Mouse (Mus musculus) midbrain, embryonic 16.5 days (tissue): ENCODE results near the gene Alpk1. TPM values are rescaled to one million over a fixed set of nuclear protein-coding genes. Genes with fewer than 3 reads are reported as not detected.

Experiments used
- ATAC-seq: fragments of 200-750 bp; cut with Nextera tagmentation; 2 replicates; pipeline ENCODE4 v1.8.0; 2017; ENCODE audit warnings: moderate TSS enrichment
- H3K27ac ChIP-seq: fragments of 300-500 bp; sonication (generic); 2 replicates; pipeline ENCODE4 v1.5.1; 2014; ENCODE audit warnings: mild to moderate bottlenecking, low read length, mixed read lengths
- H3K27me3 ChIP-seq: fragments of 300-500 bp; sonication (generic); 2 replicates; pipeline ENCODE4 v1.6.1; 2014; ENCODE audit warnings: low read depth, low read length, mixed read lengths; ENCODE audit not compliant: control insufficient read depth, insufficient read depth
- H3K36me3 ChIP-seq: fragments of 300-500 bp; sonication (generic); 2 replicates; pipeline ENCODE4 v1.6.1; 2014; ENCODE audit warnings: mild to moderate bottlenecking, low read length, moderate library complexity, mixed read lengths; ENCODE audit not compliant: control insufficient read depth, insufficient read depth
- H3K4me1 ChIP-seq: fragments of 300-500 bp; sonication (generic); 2 replicates; pipeline ENCODE4 v1.6.1; 2014; ENCODE audit warnings: mild to moderate bottlenecking, low read length, mixed read lengths; ENCODE audit not compliant: control insufficient read depth, insufficient read depth
- H3K4me2 ChIP-seq: fragments of 300-500 bp; sonication (generic); 2 replicates; pipeline ENCODE4 v1.6.1; 2014; ENCODE audit warnings: mild to moderate bottlenecking, low read length, mixed read lengths
- H3K4me3 ChIP-seq: fragments of 300-500 bp; sonication (generic); 2 replicates; pipeline ENCODE4 v1.5.1; 2014; ENCODE audit warnings: low read depth, mild to moderate bottlenecking, low read length, moderate library complexity, mixed read lengths
- H3K9ac ChIP-seq: fragments of 300-500 bp; sonication (generic); 2 replicates; pipeline ENCODE4 v1.6.1; 2014; ENCODE audit warnings: low read depth, low read length, mixed read lengths
- H3K9me3 ChIP-seq: fragments of 300-500 bp; sonication (generic); replicated peaks from 2 replicates; pipeline ENCODE4 v1.6.1; 2014; ENCODE audit warnings: mild to moderate bottlenecking, low read length, mixed read lengths; ENCODE audit not compliant: control insufficient read depth, poor library complexity, severe bottlenecking
- WGBS: fragments of 180-500 bp; shearing (Covaris S2); extraction: QIAGEN DNeasy Blood & Tissue Kit; methylation state at CpG from one replicate; pipeline ENCODE4 v1.1.7; 2014; 5-methylcytosine and 5-hydroxymethylcytosine counted together
- polyA plus RNA-seq: library from polyadenylated mRNA; unstranded; fragments of >200 nt; fragmentation: Nextera tagmentation; extraction: Ambion mirVana; gene quantifications from 2 replicates; pipeline ENCODE4 v1.2.1, GENCODE M21; 2015

The Alpk1 gene
- polyA plus RNA-seq, 1 experiment from 2014 or later: 0.38 TPM

DNA sequence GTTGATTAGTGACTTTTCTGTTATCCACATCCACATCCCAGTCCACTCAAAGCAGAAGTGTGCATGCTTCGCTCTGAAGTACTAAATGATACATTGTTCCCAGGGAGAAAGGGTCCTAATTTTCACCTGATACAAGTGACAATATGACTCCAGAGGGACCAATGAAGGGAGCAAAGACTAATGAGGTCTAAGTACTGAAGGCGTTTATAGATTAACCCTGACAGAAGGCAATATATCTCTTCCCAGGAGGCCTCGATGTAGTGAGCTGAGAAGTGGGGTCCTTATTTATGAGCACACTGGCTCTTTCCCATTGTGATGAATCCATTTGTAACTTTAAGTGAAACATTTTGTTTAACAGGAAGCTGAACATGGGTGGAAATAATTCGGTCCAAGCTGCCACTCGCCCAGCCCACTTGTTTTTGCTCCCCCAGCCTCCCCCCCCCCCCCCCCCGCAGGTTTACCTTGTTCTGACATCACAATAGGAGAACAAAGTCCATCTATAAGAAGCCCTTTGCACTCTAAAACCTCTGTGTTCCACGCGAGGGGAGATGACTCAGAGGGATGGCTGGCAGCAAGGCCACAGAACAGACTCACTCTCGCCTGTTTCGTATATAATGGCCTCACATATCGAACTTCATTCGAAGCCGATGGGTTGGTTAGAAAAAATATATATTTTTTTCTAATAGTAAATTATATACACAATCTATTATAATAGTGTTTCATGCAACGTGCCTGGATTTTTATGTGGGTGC, 36.5 kb downstream of the Alpk1 start:
- Histone ChIP-seq H3K36me3 (no peaks in the 10 kb centered on the region), H3K4me3 (no peak overlapping the region), H3K4me1 (peaks cover 16% of the 10 kb centered on the region), H3K27ac (no peak overlapping the region), H3K4me2 (no peak overlapping the region), H3K27me3 (peaks cover 4% of the 10 kb centered on the region; the same call in 1 of the 2 replicates), H3K9me3 (no peaks in the 10 kb centered on the region), H3K9ac (no peak overlapping the region)
- WGBS: 72% methylated on average over 13 of the region's 14 CpGs
- ATAC-seq: no peak

DNA sequence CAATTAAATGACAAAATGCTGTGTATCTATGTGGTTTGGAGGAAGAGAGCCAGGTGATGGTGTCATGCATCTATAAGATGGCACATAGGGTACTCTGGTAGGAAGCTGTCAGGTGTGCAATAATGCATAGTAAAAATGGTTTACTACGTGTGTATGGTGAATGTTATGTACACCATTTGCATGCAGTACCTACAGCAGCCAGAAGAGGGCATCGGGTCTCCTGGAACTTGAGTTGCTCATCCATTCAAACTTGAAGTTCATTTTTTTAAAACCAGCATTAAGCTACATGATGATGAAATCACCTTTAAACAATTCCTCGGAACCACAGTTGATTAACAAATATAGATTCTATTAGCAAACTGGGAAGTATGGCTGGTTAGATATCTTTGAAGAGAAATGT, 38.9 kb downstream of the Alpk1 start:
- no peak overlapping the region for H3K4me3 ChIP-seq
- no peak overlapping the region for H3K4me2 ChIP-seq
- H3K9ac ChIP-seq: no peak overlapping the region
- ATAC-seq: no peak
- no peaks in the 10 kb centered on the region for H3K27me3 ChIP-seq
- 96% methylated on average over 3 of the region's 3 CpGs for WGBS
- H3K36me3 ChIP-seq: no peaks in the 10 kb centered on the region
- H3K4me1 ChIP-seq: peaks cover 11% of the 10 kb centered on the region
- H3K9me3 ChIP-seq: no peaks in the 10 kb centered on the region
- no peak overlapping the region for H3K27ac ChIP-seq

DNA sequence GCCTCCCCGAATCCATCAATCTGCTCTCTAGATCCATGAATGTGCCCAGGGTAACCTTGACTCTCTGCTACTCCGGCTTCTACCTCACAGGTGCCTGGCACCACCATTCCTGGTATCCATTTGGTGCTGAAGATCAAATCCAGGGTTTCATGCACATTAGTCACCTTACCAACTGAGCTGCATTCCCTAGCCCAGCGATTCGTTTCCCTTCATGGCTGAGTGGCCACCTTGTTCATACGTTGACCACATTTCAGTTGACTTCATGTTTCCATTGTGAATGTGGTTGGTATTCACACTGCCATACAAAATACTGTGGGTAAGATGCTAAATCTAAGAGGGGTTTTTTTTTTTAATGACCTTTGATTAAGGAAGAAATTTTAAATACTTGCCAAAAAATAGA, 42.5 kb downstream of the Alpk1 start:
- WGBS: 75% methylated on average over 5 of the region's 5 CpGs
- H3K27me3 ChIP-seq: no peaks in the 10 kb centered on the region; the same call in 1 of the 2 replicates
- no peak for ATAC-seq
- no peak overlapping the region for H3K4me2 ChIP-seq
- no peak overlapping the region for H3K4me3 ChIP-seq
- H3K27ac ChIP-seq: no peak overlapping the region
- H3K9ac ChIP-seq: no peak overlapping the region
- no peaks in the 10 kb centered on the region for H3K9me3 ChIP-seq
- H3K36me3 ChIP-seq: no peaks in the 10 kb centered on the region
- no peaks in the 10 kb centered on the region for H3K4me1 ChIP-seq

DNA sequence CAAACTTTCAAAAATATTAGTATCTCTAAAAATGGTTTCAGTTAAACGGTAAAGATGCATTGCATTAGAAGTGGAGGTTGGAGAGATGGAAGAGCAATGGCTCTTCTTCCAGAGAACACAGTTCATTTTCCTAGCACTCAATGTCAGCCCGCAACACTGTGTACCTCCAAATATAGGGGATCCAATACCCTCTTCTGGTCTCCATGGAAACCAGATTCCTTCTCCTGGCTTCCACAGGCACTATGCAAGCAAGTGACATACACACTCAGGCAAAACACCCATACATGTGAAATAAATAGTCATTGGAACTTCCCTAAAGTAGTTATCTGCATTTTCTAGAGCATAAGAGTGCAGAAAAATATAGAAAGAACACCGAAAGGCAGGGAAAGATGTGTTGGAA, 44.9 kb downstream of the Alpk1 start:
- ATAC-seq: no peak
- Histone ChIP-seq H3K36me3 (no peaks in the 10 kb centered on the region), H3K27ac (no peak overlapping the region), H3K4me1 (no peaks in the 10 kb centered on the region), H3K4me3 (no peak overlapping the region), H3K27me3 (no peaks in the 10 kb centered on the region; the same call in 1 of the 2 replicates), H3K4me2 (no peak overlapping the region), H3K9ac (no peak overlapping the region), H3K9me3 (no peaks in the 10 kb centered on the region)
- WGBS: 85% methylated on average over 3 of the region's 3 CpGs

DNA sequence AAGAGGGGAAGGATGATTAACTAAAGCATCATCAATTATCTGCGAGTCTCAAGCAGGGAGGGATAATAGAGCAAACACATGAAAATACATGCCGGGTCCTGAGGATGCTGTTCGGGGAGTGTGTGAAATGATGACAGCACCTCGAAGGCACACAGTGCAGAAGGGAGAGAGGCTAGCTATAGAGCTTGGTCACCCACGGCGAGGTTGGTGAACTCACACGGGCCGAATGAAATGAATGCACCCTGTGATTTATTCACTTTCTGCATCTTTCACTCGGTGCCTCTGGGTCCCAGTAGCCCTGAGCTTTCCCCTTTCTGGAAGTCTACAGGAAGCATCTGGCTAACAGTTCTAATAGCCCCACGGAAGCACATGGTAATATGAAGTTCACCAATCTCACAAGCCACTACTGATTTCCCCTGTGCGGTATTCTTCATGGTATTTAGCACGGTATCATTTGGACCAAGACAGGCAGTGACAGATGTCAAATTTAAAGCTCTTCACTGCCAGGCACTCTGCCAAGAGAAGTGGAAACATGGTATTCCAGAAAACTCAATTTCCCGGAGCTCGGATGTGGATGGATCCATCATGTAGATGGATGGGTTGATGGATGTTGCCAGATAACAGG, 50.7 kb downstream of the Alpk1 start:
- ATAC-seq: peak; percentile 45; the same call in 1 of the 2 replicates
- Histone ChIP-seq H3K4me1 (peaks cover 4% of the 10 kb centered on the region; the same call in 1 of the 2 replicates), H3K27ac (no peak overlapping the region), H3K27me3 (no peaks in the 10 kb centered on the region; the same call in 1 of the 2 replicates), H3K9me3 (no peaks in the 10 kb centered on the region), H3K9ac (no peak overlapping the region), H3K4me3 (no peak overlapping the region), H3K4me2 (no peak overlapping the region), H3K36me3 (no peaks in the 10 kb centered on the region)
- 58% methylated on average over 14 of the region's 14 CpGs for WGBS

DNA sequence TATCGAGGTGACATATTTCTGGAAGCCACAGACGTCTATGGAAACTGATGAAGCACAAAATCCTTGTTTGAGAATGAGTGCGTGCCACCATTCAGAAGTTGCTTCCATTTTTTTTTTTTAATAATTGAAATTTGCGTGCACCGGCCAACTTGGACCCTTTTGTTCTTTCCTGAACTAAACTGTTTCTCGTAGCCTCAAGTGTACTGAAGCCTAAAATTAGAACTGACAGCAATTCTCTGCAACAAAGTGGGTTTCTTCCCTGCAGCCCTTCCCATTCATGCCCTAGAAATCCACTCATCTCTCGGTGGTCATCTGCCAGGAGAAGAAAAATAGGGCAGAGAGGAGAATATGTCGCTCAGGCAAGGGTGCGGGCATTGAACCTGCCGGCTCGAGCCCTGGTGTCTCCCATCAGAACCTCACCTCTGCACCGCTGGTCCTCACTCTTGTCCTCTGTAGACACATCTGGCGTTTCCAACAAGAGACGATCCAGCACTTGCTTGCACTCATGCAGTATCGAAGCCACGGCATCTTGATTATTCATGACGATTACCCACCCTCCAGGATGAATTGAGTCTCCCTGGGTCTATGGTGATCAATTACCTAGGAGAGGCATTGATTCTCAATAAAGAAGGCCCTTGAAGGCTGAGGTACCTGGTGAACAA, 51.3 kb downstream of the Alpk1 start:
- ATAC-seq: 0 out of 2 replicates have a peak, but pooled peaks have one; percentile 17
- H3K27ac ChIP-seq: no peak overlapping the region
- H3K9me3 ChIP-seq: no peaks in the 10 kb centered on the region
- H3K4me2 ChIP-seq: no peak overlapping the region
- H3K27me3 ChIP-seq: no peaks in the 10 kb centered on the region
- 39% methylated on average over 17 of the region's 17 CpGs for WGBS
- H3K36me3 ChIP-seq: no peaks in the 10 kb centered on the region
- H3K4me3 ChIP-seq: no peak overlapping the region
- H3K9ac ChIP-seq: no peak overlapping the region
- H3K4me1 ChIP-seq: peaks cover 4% of the 10 kb centered on the region; the same call in 1 of the 2 replicates

DNA sequence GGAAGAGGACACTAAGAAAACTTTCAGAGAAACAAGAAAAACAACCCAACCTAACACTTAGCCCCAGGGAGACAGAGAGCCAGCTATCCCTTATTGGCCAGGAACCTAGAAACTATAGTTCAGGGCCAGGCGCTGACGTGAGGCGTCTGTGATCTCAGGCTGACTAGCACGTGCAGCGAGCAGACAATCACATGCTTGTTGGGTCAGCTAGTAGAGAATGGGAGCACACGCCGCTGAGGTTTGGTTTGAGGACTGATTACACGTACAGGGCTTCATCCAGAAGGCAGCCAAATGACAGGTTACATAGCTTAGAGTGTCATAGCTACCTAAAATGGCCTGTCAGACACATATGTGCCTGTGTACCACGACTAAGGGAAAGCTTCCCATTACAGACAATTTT, 52.3 kb downstream of the Alpk1 start:
- no peak overlapping the region for H3K4me3 ChIP-seq
- no peaks in the 10 kb centered on the region for H3K36me3 ChIP-seq
- H3K4me2 ChIP-seq: no peak overlapping the region
- WGBS: 76% methylated on average over 9 of the region's 9 CpGs
- H3K27ac ChIP-seq: no peak overlapping the region
- peaks cover 4% of the 10 kb centered on the region; the same call in 1 of the 2 replicates for H3K4me1 ChIP-seq
- no peak for ATAC-seq
- H3K9ac ChIP-seq: no peak overlapping the region
- H3K27me3 ChIP-seq: no peaks in the 10 kb centered on the region
- H3K9me3 ChIP-seq: no peaks in the 10 kb centered on the region

DNA sequence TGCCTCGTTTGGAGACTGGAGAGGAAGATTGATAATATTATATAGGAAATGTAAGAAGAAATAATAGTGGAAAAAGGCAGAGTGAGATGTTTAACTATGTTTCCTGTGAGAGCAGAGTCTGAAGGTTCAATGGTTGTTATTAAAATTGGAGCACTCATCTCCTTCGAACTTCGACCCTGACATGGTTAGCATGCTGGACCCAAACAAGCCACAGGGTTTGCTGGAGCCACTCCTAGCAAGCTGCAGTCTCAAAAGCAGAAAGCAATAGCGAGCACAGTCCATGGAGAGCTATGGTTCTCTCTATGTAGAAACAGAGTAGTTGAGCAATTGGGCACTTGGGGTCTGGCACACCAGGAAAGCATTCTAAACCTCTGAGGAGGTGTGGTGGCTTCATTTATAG, 59.4 kb downstream of the Alpk1 start:
- Histone ChIP-seq H3K9me3 (no peaks in the 10 kb centered on the region), H3K27ac (no peak overlapping the region), H3K4me3 (no peak overlapping the region), H3K9ac (no peak overlapping the region), H3K4me2 (no peak overlapping the region), H3K27me3 (no peaks in the 10 kb centered on the region), H3K36me3 (no peaks in the 10 kb centered on the region), H3K4me1 (peaks cover 5% of the 10 kb centered on the region; the same call in 1 of the 2 replicates)
- ATAC-seq: no peak
- 79% methylated on average over 4 of the region's 4 CpGs for WGBS

DNA sequence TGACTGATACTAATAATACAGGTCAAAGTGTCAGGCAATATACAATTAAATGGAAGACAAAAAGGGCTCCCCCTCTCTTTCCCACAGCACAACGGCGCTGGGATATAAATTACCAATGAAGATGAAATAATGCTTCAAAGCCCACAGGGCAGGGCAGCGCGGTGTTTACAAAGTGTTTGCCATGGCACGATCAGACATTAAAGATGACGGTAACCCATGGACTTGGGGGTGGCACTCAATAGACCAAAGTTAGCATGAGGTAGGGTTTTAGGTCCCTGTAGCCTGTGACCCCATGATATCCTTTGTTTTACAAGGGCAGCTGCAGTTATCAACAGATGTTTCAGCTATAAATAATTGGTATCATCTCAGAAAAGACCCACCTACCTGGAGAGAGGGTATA, 60.3 kb downstream of the Alpk1 start:
- no peaks in the 10 kb centered on the region for H3K9me3 ChIP-seq
- H3K36me3 ChIP-seq: no peaks in the 10 kb centered on the region
- H3K4me2 ChIP-seq: no peak overlapping the region
- no peak overlapping the region for H3K9ac ChIP-seq
- WGBS: 35% methylated on average over 6 of the region's 6 CpGs
- peak; percentile 49; the same call in 1 of the 2 replicates for ATAC-seq
- no peaks in the 10 kb centered on the region for H3K27me3 ChIP-seq
- H3K27ac ChIP-seq: no peak overlapping the region; the same call in 1 of the 2 replicates
- peaks cover 5% of the 10 kb centered on the region; the same call in 1 of the 2 replicates for H3K4me1 ChIP-seq
- H3K4me3 ChIP-seq: no peak overlapping the region
